Mouse (Mus musculus): ENCODE data around the gene Tbc1d19.
A peak's percentile ranks its signal among the peaks of the same experiment; 100 is the strongest.

The Tbc1d19 gene

DNA sequence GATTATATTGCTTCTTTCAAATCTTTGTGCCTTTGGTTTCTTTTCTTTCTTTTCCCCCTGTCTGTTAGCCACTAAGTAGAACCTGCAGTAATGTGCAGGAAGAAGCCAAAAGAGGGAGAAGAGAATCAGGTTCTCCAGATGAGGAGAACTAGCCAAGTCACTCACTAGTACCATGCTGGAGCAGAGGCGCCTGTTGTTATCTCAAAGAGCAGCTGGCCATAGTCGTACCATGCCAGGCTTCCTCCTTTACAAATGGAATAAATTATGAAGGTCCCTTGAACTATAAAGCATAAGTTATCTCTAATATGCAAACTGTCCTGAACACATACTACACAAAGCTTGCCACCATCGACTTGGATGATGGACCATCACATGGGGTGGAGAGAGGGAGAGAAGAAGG is 99.8 kb downstream of the Tbc1d19 start:
- DNase-seq (ENCODE audit: low spot score) = no peak

DNA sequence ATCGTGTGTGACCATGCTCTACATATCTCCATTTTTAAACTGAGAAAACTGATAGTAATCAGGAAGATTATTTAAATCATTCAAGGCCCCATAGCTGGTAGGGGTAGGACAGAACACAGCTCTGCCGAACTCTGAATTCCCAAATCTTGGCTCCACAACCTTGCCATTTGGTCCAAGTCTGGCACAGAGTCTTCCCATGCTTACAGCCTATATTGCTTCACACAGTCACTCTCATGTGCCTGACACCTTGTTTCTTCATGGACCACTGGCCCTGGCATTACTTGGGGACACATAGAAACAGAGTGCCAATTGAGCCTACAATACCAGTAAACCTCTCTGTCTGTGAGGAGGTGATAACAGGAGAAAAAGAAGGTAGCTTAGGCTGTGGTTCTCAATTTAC is 111.0 kb downstream of the Tbc1d19 start:
- no peak for DNase-seq (ENCODE audit: low spot score)

DNA sequence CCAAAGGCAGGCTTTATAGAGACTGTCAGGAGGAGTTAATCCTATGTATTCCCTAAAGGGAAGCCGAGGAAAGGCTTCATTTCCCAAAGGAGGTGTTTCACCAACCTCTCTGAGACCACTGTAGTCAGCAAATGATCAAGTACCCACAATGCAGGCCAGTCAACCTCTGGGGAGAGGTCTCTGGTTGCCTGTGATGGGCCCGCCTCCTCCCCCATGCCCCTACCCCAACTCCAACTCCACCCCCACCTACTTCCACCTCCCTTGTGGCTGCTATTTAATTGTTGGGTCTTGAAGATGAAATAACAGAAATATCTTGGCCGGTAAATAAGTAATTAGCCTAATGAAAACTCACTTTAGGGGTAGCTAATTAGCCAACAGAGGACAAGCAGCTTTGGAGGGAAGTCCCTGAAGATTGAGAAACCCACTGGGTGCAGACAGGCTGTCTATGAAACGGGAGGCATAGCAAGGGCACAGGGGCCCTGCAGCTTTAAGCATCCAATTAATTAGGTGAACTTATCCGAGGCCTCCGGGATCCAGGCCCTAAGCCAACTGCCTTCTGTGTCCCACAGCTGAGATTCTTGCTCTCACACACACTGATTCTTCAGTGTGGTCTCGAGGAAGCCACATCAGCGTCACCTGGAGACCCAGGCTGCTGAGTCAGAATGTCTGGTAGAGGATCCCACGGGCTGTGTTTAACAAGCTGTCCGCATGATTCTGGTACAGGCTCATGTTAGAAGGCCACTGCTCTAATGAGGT is 112.9 kb downstream of the Tbc1d19 start:
- no peak for DNase-seq (ENCODE audit: low spot score)

DNA sequence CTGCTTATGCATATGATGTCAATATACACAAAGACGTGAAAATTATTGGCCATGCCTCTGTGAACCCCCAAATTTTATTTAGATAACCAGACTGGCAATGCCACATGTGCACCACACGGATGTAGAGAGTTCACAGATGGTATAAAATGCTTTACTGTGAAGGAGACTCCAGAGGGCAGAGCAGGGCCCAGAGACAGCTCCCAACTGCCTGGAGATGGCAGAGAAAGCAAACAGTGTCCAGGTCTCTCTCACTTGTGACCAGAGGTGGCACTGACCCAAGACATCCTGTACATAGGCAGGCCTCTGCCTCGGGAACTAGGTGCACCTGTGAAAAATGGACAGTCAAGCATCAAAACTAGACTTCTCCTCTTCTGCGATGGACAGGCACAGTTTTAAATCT is 114.6 kb downstream of the Tbc1d19 start:
- DNase-seq (ENCODE audit: low spot score) = no peak

DNA sequence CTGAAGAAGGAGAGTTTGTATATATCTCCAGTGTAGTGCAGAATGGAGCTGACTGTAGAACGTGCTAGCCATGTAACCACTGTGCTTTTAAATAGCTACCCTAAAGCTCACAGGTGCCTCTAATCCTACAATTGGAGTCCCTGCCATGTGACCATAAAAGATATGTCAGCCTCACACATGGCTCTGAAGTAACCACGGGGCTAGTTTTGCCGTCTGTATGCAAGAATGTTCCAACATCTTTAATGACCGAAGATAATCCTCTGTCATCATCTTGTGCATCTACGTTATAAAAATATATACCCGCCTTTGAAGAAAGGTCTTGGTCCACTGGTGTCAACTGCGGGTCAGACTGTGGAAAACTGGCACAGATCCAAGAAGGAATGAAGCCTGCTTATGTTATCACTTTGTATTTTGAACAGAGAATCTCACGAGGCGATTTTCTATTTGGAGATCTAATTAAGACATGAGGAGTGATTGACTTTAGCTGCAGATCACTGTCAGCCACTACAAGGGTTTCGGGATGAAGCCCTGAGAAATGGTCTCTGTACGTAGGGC is 117.0 kb downstream of the Tbc1d19 start:
- no peak for DNase-seq (ENCODE audit: low spot score)

DNA sequence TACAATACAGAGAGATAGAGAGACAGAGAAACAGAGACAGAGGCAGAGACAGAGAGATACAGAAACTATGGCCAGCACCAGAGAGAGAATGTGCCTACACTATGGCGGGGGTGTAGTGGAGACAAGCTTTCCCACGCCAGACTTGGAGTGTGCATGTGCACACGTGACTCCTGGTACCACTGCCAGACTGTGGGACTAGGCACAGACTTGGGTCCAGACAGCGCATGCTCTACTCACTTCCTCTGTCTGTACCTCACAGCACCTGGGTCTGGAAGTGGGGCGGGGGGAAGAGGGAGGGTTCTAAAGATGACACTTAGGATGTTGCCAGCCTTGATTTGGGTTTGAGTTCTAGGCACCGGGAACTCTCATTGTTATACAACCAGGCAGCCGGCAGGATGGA is 118.5 kb downstream of the Tbc1d19 start:
- no peak for DNase-seq (ENCODE audit: low spot score)

DNA sequence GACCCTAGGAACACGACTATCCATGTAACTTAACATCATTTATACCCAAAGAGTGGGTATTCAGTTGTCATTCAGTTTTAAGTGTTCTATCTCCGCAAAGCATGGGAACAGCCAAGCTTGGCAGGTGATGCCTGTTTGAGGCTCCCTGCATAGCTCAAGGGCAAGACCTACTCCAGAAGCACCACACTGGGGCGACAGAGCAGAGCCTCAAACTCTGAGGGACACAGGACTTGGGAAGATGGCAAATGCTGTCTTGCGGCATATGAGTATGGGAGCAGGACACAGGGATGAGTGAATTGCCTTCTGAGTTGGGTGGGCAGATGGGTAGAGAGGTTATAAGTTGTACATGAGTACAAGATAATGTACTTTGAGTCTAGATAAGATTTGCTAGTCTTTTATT is 119.1 kb downstream of the Tbc1d19 start:
- no peak for DNase-seq (ENCODE audit: low spot score)

DNA sequence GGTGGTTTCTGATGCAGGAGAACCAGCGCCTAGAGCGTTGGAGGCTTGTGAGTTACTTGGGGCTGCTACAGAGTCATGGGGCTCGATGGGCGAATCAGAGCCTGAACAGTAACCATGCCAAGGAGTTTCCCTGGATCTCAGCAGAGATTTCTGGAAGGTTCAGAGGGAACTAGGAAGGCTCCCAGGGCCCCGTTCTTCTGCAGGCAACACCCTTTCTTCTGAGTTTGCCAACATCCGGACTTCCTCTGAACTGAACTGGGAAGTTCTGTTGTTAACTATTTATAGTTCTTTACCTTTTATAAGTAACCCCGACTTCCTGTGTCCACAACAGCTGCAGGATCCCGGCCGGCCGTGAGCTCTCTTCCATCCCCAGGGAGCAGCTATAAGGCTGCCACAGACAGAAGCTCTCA is 119.8 kb downstream of the Tbc1d19 start:
- no peak for DNase-seq (ENCODE audit: low spot score)

DNA sequence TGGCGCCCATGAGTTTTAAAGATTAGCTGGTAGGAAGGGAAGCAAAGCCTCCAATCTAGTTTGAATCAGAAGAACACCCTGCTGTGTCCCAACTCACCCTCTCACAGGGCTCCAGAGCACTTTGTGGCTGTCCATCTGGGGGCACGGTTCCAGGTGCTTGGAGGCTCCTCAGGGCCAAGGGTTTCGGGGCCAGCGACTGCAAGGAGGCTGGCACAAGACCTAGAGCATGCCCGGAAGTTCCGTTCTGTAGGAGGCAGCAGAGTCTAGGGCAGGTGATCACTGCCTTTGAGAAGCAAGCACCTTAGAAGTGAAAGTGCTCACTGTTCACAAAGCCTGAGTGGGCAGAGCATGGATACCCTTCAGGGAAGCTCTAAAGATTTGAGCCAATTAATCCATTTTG is 120.4 kb downstream of the Tbc1d19 start:
- DNase-seq (ENCODE audit: low spot score) = no peak

DNA sequence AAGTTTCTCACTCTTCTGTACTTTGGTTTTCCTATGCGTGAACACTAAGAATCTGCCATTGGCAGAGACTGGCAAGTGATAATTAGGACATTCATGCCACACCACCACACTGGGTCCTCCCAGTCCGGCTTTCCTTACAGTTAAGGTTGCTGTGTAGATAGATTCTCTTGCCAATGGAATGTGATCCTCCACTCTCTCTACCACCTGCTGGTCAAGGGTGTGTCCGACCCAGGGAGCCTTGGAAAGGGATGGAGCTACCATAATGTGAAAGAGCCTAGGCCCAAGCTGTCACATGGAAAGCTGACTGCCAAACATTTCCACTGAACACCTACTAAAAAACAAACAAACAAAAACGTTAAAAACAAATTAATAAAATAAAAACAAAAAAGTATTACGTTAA is 121.6 kb downstream of the Tbc1d19 start:
- no peak for DNase-seq (ENCODE audit: low spot score)

DNA sequence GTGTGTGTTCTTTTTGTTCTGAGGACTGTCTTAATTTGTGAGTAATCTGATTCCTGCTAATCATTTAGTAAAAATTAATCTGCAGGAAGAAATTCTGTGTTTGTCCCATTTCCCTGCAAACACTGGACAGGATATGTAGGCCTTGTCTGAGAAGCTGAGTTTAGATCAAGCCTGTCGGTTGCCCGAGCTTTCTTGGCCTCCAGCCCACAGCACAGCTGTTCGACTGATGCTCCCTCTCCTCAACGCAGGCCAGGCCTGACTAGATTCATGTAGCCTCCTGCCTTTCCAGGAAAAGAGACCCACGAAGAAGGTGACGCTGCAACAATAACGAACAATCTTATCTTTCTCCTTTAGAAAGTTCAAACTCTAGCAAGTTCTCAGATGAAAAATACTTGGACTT is 124.2 kb downstream of the Tbc1d19 start:
- DNase-seq (ENCODE audit: low spot score) = peak; percentile 44

DNA sequence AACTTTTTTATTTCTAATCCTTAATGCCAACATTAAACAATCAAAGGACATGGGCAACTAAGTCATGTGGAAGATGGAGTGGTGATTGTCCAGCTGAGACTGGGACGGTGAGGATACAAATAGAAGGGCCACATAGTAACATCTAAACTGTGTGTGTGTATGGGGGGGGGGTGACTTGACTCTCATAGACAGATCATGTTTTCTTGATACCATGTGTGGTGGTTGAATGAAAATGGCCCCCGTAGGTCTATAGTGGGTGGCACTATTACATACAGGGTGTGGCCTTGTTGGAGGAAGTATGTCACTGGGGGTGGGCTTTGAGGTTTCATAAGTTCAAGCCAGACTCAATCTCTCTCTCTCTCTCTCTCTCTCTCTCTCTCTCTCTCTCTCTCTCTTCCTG is 124.6 kb downstream of the Tbc1d19 start:
- DNase-seq (ENCODE audit: low spot score) = no peak

DNA sequence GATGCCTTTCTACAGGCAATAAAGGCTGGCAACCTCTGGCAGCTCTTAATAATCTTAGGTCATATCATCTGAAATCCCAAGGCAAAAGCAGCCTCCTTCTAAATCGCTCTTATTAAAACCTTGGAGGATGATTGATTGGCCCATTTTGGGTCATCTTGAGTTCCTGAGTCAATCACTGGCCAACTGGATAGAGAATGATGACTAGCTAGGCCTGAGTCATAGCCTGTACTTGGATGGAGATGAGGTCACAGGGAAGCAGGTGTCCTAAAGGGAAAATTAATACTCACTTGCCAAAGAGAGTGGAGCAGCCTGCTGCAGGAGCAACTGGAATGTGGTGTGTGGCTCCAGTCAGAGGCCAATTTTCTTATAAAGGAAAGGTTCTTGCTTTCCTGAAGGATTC is 125.4 kb downstream of the Tbc1d19 start:
- no peak for DNase-seq (ENCODE audit: low spot score)

DNA sequence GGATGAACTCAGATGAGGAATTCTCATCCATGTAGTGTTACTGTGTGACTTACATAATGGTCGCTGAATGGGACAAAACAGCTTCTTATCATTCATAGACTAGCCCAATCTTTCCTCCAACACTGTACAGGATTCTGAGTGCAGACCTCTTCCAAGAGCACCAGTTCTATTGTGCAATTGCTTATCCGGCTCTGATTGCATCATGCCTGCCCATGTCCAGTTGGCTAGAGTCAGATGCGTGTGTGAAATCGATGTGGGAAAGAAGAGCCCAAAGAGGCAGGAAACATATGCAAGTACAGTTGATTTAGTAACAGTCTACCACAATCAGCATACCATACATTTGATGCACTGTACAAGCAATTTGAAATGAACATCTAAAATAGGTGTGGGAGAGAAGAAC is 127.8 kb downstream of the Tbc1d19 start:
- no peak for DNase-seq (ENCODE audit: low spot score)

DNA sequence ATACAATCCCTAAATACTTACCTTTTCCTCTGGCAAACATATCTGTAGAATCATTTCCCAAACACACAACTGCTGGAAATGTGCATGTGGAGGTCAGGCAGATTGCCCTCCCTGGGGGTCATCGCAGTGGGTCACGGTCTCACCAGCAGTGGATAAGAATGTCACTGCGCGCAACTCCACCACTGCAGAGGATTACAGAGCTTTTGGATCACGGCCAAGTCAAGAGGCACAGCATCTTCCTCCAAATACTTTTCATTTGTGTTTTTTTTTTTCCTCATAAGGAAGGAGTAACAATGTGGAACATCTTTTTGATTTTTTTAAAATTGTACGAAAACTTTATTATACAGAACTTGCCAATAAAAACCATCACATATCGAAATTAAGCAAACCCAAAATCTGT is 129.6 kb downstream of the Tbc1d19 start:
- no peak for DNase-seq (ENCODE audit: low spot score)

DNA sequence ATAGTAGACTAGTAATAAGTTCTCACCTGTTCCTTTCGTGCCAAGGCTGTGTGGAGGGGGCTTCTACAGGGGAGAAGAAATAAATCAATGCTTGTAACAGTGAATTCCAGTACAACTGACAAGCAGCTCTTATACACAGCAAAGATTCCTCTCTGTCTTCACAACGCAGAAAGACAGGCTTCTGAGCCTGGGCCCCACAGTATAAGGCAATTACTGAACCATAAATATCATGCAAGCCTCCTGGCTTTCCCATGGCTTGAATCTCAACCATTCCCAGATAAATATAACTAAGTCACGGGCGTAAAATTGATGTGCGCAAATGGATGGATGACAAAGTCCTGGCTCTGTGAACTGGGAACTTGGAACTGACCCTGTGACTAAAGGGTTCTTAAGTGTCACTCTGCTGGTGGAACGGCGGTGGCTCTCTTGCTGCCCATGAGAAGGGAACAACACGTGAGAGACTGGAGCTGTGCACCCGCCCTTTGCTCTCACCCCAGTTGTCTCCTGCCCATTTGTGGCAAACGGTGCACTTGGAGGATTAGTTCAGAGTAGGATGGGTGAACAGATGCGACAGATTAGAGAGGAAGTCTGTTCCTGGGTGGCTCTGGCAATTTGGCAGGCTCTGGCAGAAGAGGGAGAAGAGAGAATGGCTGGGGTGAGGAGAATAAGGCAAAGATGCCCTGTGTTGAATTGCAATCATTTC is 132.1 kb downstream of the Tbc1d19 start:
- no peak for DNase-seq (ENCODE audit: low spot score)

DNA sequence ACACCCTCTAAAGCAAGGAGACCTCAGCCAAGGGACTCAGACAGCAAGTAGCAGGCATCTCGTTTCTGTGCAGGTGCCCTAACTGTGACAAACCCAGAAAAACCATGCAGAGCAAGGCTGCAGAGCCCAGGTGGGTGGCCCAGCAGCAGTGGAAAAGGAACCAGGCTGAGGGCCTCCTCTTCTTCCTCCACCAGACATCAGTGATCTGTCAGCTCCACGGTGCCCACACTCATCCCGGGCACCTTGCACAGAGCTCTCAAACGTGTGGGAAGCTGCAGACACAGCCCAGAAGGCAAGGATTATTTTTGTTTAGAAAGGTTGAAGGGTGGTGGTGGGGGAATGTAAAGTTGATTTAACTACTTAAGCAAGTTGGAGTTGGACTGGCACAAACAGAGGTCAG is 132.9 kb downstream of the Tbc1d19 start:
- no peak for DNase-seq (ENCODE audit: low spot score)

DNA sequence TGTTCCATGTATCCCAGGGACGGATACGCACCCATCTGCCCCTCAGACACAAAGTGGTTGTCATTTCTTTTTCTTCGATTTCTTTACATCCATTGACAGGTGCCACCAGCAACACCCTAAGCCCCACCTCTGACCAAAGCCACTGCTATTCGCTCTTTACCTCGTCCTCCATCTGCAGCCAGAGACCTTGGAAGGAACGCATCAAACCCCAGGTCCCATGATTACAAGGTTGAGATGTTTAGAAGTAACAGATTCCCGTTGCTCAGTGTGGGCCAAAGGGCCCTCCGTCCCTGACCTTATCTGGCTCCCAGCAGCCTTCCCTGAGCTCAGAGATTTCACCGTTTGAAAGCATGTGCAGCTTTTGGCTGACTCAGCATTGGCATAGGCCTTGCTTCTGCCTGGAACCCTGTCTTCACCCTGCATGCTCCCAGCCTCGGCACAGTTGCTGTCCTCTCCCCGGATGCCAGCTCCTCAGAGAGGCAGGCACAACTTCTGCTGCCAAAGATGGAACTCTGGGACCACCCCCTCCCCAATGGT is 134.0 kb downstream of the Tbc1d19 start:
- no peak for DNase-seq (ENCODE audit: low spot score)

DNA sequence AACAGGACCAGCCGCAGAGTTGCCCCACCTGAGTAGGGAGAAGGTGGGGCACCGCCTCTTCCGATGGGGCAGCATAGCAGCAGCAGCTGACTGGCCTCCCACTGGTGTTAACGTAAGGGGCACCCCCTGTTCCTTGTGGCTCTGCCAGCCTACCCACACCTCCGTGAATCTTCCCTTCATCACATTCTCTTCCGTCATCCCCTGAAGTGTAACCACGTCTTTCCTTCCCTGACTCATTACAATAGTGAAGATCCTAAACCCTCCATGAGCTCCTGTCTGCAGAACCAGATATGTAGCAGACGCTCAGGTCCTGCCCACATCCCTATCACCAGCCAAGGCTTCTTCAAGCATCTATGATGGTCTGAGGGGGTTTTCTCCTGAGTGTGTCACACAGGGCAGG is 137.3 kb downstream of the Tbc1d19 start:
- DNase-seq (ENCODE audit: low spot score) = no peak

DNA sequence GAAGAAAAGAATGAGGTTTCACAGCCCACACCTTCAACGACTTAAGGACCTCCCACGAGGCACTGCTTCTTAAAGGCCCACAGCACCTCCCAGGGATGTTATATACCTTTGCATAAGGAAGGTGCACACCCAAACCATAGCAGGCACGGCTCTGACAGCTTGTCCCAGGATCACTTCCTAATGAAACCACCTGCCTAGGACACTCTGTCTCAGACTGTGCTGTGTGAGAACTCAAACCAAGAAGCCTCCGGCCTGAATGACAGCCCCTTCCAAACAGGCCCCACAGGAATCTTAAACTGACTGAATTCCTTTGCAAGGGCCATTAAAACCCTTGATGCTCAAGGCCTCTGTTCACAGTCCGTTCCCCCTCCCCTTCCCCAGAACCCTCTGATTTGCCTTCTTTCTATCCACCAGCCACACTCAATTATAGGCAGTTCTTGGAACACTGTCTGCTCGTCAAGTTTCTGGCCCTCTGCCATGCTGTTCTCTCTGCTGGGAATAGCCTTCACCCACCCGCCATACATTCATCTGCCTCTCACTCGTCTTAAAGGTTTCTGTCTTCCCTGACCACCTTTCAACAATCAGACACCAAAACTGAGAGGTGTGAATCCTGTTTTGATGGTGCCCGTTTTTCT is 138.3 kb downstream of the Tbc1d19 start:
- DNase-seq (ENCODE audit: low spot score) = no peak

DNA sequence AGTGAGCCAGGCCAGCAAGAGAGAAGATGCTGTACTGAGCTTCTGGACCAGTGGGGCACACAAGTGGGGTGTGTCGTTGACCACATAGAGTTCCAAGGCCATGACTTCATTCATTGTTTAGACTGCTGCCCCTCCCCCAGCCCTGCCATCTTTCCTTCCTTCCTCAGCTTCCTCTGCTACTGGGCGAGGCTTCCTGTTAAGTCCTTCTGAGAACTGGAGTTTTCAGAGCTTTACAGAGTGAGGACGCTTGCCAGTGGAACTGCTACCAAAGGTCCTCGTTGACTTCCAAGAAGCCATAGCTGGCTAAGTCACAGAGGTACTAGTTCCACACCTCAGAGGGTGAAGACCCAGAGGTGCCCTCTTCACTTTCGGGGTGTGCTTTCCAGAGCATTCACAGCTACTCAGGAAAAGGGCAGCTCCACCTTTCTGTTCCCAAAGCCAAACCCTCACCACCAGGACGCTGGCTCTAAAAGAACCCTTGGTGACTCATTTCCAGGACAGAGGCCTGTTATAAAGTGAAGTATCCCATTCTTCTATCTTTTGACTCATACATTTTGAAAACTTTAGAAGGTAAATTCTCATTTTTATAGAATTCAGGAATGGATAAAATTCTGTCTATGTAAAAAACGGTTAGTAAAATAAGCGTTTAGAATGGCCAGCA is 139.3 kb downstream of the Tbc1d19 start:
- no peak for DNase-seq (ENCODE audit: low spot score)

DNA sequence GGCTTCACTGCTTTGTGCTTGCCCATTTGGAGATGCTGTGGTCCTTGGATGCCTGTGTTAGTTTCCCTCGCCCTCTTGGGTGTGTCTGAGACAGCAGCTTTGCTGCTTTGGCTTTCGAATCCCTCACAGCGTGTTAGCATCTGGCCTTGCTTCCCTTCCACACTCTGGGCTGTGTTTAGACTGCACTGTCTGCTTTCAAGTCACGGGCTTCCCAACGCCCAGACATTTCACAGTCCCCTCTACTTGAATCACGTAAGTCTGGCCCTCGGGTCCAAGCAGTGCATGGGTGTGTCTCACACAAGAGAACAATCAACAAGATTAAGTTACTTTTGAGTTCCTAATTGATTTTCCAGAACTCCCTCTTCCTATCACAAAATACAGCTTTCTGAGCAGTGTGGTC is 140.8 kb downstream of the Tbc1d19 start:
- no peak for DNase-seq (ENCODE audit: low spot score)
